ENCODE assay signal across 8 mouse cellular contexts in the genomic region with DNA sequence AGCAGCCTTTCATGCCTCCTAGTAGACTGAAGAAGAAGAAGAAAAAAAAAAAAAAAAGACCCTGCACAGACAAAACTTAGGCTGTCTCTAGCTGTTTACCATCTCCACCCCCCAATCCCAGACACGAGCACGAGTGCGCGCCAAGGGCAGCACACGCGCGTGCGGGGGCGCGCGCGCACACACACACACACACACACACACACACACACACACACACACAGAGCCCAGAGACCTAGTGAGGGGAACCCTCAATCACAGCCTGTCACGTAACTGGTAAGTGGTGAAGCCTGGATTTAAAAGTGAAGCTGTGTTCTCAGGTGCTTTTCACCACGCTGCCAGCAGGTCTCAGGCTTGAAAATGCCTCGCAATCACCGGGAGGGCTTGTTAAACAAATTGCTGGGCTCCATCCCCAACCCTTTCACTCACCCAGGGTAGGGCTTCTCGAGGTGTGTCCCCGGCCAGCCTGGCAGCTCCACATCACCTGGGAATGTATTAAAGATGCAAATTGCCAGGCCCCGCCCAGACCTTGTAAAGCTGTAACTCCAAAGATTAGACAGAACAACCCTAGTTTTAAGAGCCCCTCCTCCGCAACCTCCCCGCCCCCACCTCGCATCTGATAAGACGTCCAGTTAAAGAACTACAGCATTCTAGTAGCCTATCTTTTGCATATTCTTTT. TPM values are rescaled to one million over a fixed set of nuclear protein-coding genes. Genes with fewer than 3 reads are reported as not detected.
A peak's percentile ranks its signal among the peaks of the same experiment; 100 is the strongest.
DNase-seq lines count a peak whose midpoint lies in the region; ATAC-seq and TF ChIP-seq lines count a peak whose summit lies in the region.

No protein-coding gene starts in this region.

- no peaks in the 10 kb centered on the region for H3K27me3 ChIP-seq in heart, postnatal 0 days (ENCODE audit: control insufficient read depth, insufficient read depth, low read length)
- 0 out of 2 replicates have a peak, but pooled peaks cover 7% of the 10 kb centered on the region for H3K27me3 ChIP-seq in limb, embryonic 10.5 days (ENCODE audit: low read depth, poor library complexity, severe bottlenecking)
- H3K27me3 ChIP-seq in midbrain, embryonic 12.5 days = peaks cover 14% of the 10 kb centered on the region
- no peaks in the 10 kb centered on the region; the same call in 1 of the 2 replicates for H3K27me3 ChIP-seq in splenic B cell, adult 2 months (ENCODE audit: control insufficient read depth, insufficient read depth, low read length, poor library complexity, severe bottlenecking)

- H3K4me1 ChIP-seq in ES-E14 (ENCODE audit: control insufficient read depth in 2 of 2, insufficient read depth in 2 of 2, low read length in 2 of 2, poor library complexity in 1 of 2) = peaks cover 5% of the 10 kb centered on the region in 2 experiments; a peak in 2 of 4 replicates
- peaks cover 24% of the 10 kb centered on the region for H3K4me1 ChIP-seq in heart, postnatal 0 days (ENCODE audit: control insufficient read depth, insufficient read depth)
- peaks cover 50% of the 10 kb centered on the region for H3K4me1 ChIP-seq in limb, embryonic 10.5 days
- peaks cover 34% of the 10 kb centered on the region for H3K4me1 ChIP-seq in midbrain, embryonic 12.5 days

- TF ChIP-seq CTCF in heart, postnatal 0 days (IDR thresholded peaks at IDR 0.05; ENCODE audit: low read depth) = no peak

- H3K27ac ChIP-seq in ES-E14 (ENCODE audit: insufficient read depth, low read depth, low read length, poor library complexity, severe bottlenecking) = no peak overlapping the region
- H3K27ac ChIP-seq in heart, postnatal 0 days (ENCODE audit: low read depth) = peak overlapping the region; percentile 63
- H3K27ac ChIP-seq in limb, embryonic 10.5 days = peak overlapping the region; percentile 59
- H3K27ac ChIP-seq in midbrain, embryonic 12.5 days (replicated peaks) = no peak overlapping the region

- peak; percentile 49 to 56 for DNase-seq in B cell, adult 2 months
- DNase-seq in ES-E14 (ENCODE audit: low read depth, low spot score) = peak; percentile 54
- DNase-seq in cerebellum, postnatal 36 days = peak; percentile 48 to 52
- DNase-seq in heart, postnatal 0 days (ENCODE audit: low spot score) = peak; percentile 9
- peak; percentile 57 for DNase-seq in limb, embryonic 10.5 days (ENCODE audit: low spot score)
- peak; percentile 62 for DNase-seq in splenic B cell, adult 2 months (ENCODE audit: low read depth, low spot score)
- DNase-seq in frontal cortex, postnatal 14 days (ENCODE audit: low spot score in 2 of 2) = no peak

- in situ Hi-C loops in ES-E14 (cut with MboI; ENCODE audit: low sequenced_read_pairs in 2 of 2, unreplicated experiment in 2 of 2) = no loop called here

- peak overlapping the region; percentile 48 to 58; a peak in 3 of 4 replicates for H3K4me3 ChIP-seq in ES-E14 (ENCODE audit: insufficient read depth in 1 of 2, low read depth in 1 of 2, low read length in 2 of 2, poor library complexity in 1 of 2, severe bottlenecking in 1 of 2)
- peak overlapping the region; percentile 46 for H3K4me3 ChIP-seq in heart, postnatal 0 days (ENCODE audit: low read depth, low read length)
- peak overlapping the region; percentile 99 for H3K4me3 ChIP-seq in limb, embryonic 10.5 days
- H3K4me3 ChIP-seq in midbrain, embryonic 12.5 days = peak overlapping the region; percentile 31

- no peaks in the 10 kb centered on the region for H3K36me3 ChIP-seq in ES-E14 (ENCODE audit: control insufficient read depth, insufficient read depth, low read length, poor library complexity, severe bottlenecking)
- no peaks in the 10 kb centered on the region for H3K36me3 ChIP-seq in heart, postnatal 0 days (replicated peaks; ENCODE audit: control insufficient read depth, insufficient read depth, low read length)
- H3K36me3 ChIP-seq in limb, embryonic 10.5 days = no peaks in the 10 kb centered on the region
- H3K36me3 ChIP-seq in midbrain, embryonic 12.5 days = no peaks in the 10 kb centered on the region
- no peaks in the 10 kb centered on the region for H3K36me3 ChIP-seq in splenic B cell, adult 2 months (ENCODE audit: control insufficient read depth, insufficient read depth, low read length, poor library complexity, severe bottlenecking)

- WGBS in heart, postnatal 0 days = 3% methylated on average over 23 of the region's 23 CpGs
- 2% methylated on average over 23 of the region's 23 CpGs for WGBS in limb, embryonic 10.5 days
- WGBS in midbrain, embryonic 12.5 days = 2% methylated on average over 23 of the region's 23 CpGs

- TF ChIP-seq EP300 in heart, postnatal 0 days (IDR thresholded peaks at IDR 0.05; ENCODE audit: low read depth) = no peak

- 0 out of 2 replicates have a peak overlapping the region, but pooled peaks have one; percentile 5 for H3K9ac ChIP-seq in ES-E14 (ENCODE audit: insufficient read depth, low read depth, low read length, poor library complexity, severe bottlenecking)
- H3K9ac ChIP-seq in heart, postnatal 0 days (replicated peaks; ENCODE audit: low read depth, low read length) = peak overlapping the region; percentile 50
- no peak overlapping the region for H3K9ac ChIP-seq in midbrain, embryonic 12.5 days (replicated peaks)

- peak overlapping the region; percentile 80 for H3K4me2 ChIP-seq in heart, postnatal 0 days (ENCODE audit: low read depth, low read length)
- H3K4me2 ChIP-seq in midbrain, embryonic 12.5 days (replicated peaks) = peak overlapping the region; percentile 56

- no peak for ATAC-seq in heart, postnatal 0 days (ENCODE audit: insufficient read depth, low read depth)
- no peak for ATAC-seq in midbrain, embryonic 12.5 days (ENCODE audit: low FRiP score, low read depth)

- H3K9me3 ChIP-seq in ES-E14 (ENCODE audit: control insufficient read depth, insufficient read depth, low read depth, low read length) = no peaks in the 10 kb centered on the region
- no peaks in the 10 kb centered on the region for H3K9me3 ChIP-seq in heart, postnatal 0 days (replicated peaks; ENCODE audit: control insufficient read depth, low read length)
- H3K9me3 ChIP-seq in limb, embryonic 10.5 days (replicated peaks) = no peaks in the 10 kb centered on the region
- H3K9me3 ChIP-seq in midbrain, embryonic 12.5 days = no peaks in the 10 kb centered on the region

TF ChIP-seq in ES-E14, 5 proteins besides CTCF, POLR2A, EP300 and RAD21:
- TF ChIP-seq HCFC1 (IDR thresholded peaks at IDR 0.05; ENCODE audit: borderline replicate concordance, insufficient read depth, low read length) = no peak
- TF ChIP-seq MAFK (IDR thresholded peaks at IDR 0.05; ENCODE audit: insufficient read depth, low read depth, low read length) = no peak
- no peak for TF ChIP-seq CHD2 (IDR thresholded peaks at IDR 0.05; ENCODE audit: low read depth, low read length)
- no peak for TF ChIP-seq ZC3H11A (IDR thresholded peaks at IDR 0.05; ENCODE audit: borderline replicate concordance, low read depth, low read length)
- TF ChIP-seq ZNF384 (IDR thresholded peaks at IDR 0.05; ENCODE audit: low read depth, low read length) = no peak; the same call in 1 of the 2 replicates

RNA-seq across cellular contexts. Expression of a gene that starts 1.7 kb away (rescaled TPM):
- total RNA-seq in ES-E14 (2012; rRNA removed) = 11.7 and 17.3 TPM in 2 replicates
- total RNA-seq in heart, postnatal 0 days (2014; rRNA removed; ENCODE audit: low replicate concordance) = 13.2 and 14.1 TPM in 2 replicates
- polyA plus RNA-seq in heart, postnatal 0 days (2015; fragmentation: Nextera tagmentation; extraction: Ambion mirVana) = 12.8 and 13.6 TPM in 2 replicates
- polyA plus RNA-seq in limb, embryonic 10.5 days (2016; fragmentation: Nextera tagmentation; extraction: Ambion mirVana) = 18.0 and 20.0 TPM in 2 replicates
- 23.2 and 25.7 TPM in 2 replicates for polyA plus RNA-seq in midbrain, embryonic 12.5 days (2016; fragmentation: Nextera tagmentation; extraction: Ambion mirVana)

Comparison
In these comparisons a context has a peak if more than half of its experiments do, and no peak if none do; other contexts are left out.
1. DNase-seq: peak in B cell, adult 2 months (2 of 2), ES-E14 (single experiment), cerebellum, postnatal 36 days (2 of 2), heart, postnatal 0 days (single experiment), limb, embryonic 10.5 days (single experiment) and splenic B cell, adult 2 months (single experiment); none in frontal cortex, postnatal 14 days (0 of 2).
2. H3K27ac ChIP-seq: peak in heart, postnatal 0 days (single experiment) and limb, embryonic 10.5 days (single experiment); none in ES-E14 (single experiment) and midbrain, embryonic 12.5 days (single experiment).
3. H3K4me3 ChIP-seq: peak in every context shown above with its lines; median percentile 99 in limb, embryonic 10.5 days; 53 in ES-E14; 46 in heart, postnatal 0 days; 31 in midbrain, embryonic 12.5 days.